Mouse (Mus musculus): ENCODE results near the gene Sphk2. TPM values are rescaled to one million over a fixed set of nuclear protein-coding genes. Genes with fewer than 3 reads are reported as not detected.

Gene Sphk2
- total RNA-seq, 2 experiments from 2014 or later, result 7.8 to 19.8 TPM

GRCm38 (mm10) chr7:45726419-45726818, 8.6 kb upstream of the Sphk2 start:
- no peak for ATAC-seq (replicated peaks; ENCODE audit: low FRiP score, low TSS enrichment, poor library complexity, severe bottlenecking)

- no peak for ATAC-seq (replicated peaks; ENCODE audit: low FRiP score, low TSS enrichment, poor library complexity, severe bottlenecking)
Measured at GRCm38 (mm10) chr7:45725713-45726112, 7.9 kb upstream of the Sphk2 start, which contains the start of gene Spaca4. Spaca4 (minus strand) TSS chr7:45725813.

GRCm38 (mm10) chr7:45725151-45725550, 7.3 kb upstream of the Sphk2 start:
- no peak for ATAC-seq (replicated peaks; ENCODE audit: low FRiP score, low TSS enrichment, poor library complexity, severe bottlenecking)

- no peak for ATAC-seq (replicated peaks; ENCODE audit: low FRiP score, low TSS enrichment, poor library complexity, severe bottlenecking)
Measured at GRCm38 (mm10) chr7:45723781-45724180, 6.0 kb upstream of the Sphk2 start.

GRCm38 (mm10) chr7:45723301-45723700, 5.5 kb upstream of the Sphk2 start:
- no peak for ATAC-seq (replicated peaks; ENCODE audit: low FRiP score, low TSS enrichment, poor library complexity, severe bottlenecking)

- no peak for ATAC-seq (replicated peaks; ENCODE audit: low FRiP score, low TSS enrichment, poor library complexity, severe bottlenecking)
Measured at GRCm38 (mm10) chr7:45722348-45722713, 4.5 kb upstream of the Sphk2 start.

GRCm38 (mm10) chr7:45721642-45722347, 4.0 kb upstream of the Sphk2 start:
- ATAC-seq (replicated peaks; ENCODE audit: low FRiP score, low TSS enrichment, poor library complexity, severe bottlenecking), result no peak

GRCm38 (mm10) chr7:45721234-45721571, 3.4 kb upstream of the Sphk2 start:
- ATAC-seq (replicated peaks; ENCODE audit: low FRiP score, low TSS enrichment, poor library complexity, severe bottlenecking), result no peak

GRCm38 (mm10) chr7:45720413-45721233, 2.8 kb upstream of the Sphk2 start, which contains the start of gene Fam83e:
Fam83e (plus strand) TSS chr7:45721212.
- no peak for ATAC-seq (replicated peaks; ENCODE audit: low FRiP score, low TSS enrichment, poor library complexity, severe bottlenecking)

- ATAC-seq (replicated peaks; ENCODE audit: low FRiP score, low TSS enrichment, poor library complexity, severe bottlenecking), result no peak
Measured at GRCm38 (mm10) chr7:45719738-45720412, 2.1 kb upstream of the Sphk2 start.

- ATAC-seq (replicated peaks; ENCODE audit: low FRiP score, low TSS enrichment, poor library complexity, severe bottlenecking), result no peak
Measured at GRCm38 (mm10) chr7:45719180-45719579, 1.4 kb upstream of the Sphk2 start.

GRCm38 (mm10) chr7:45718331-45718730, 529 bp upstream of the Sphk2 start:
- no peak for ATAC-seq (replicated peaks; ENCODE audit: low FRiP score, low TSS enrichment, poor library complexity, severe bottlenecking)

GRCm38 (mm10) chr7:45716952-45717917, 567 bp downstream of the Sphk2 start:
- peak; percentile 3 for ATAC-seq (replicated peaks; ENCODE audit: low FRiP score, low TSS enrichment, poor library complexity, severe bottlenecking)

- no peak for ATAC-seq (replicated peaks; ENCODE audit: low FRiP score, low TSS enrichment, poor library complexity, severe bottlenecking)
Measured at GRCm38 (mm10) chr7:45716460-45716857, 1.3 kb downstream of the Sphk2 start.

- no peak for ATAC-seq (replicated peaks; ENCODE audit: low FRiP score, low TSS enrichment, poor library complexity, severe bottlenecking)
Measured at GRCm38 (mm10) chr7:45715741-45716459, 1.9 kb downstream of the Sphk2 start.

GRCm38 (mm10) chr7:45715090-45715708, 2.6 kb downstream of the Sphk2 start, which contains the start of gene Rpl18:
Rpl18 (plus strand) TSS chr7:45715457.
- peak; percentile 81 for ATAC-seq (replicated peaks; ENCODE audit: low FRiP score, low TSS enrichment, poor library complexity, severe bottlenecking)

GRCm38 (mm10) chr7:45714630-45715089, 3.1 kb downstream of the Sphk2 start:
- peak; percentile 1 for ATAC-seq (replicated peaks; ENCODE audit: low FRiP score, low TSS enrichment, poor library complexity, severe bottlenecking)

Data from megakaryocyte-erythroid progenitor cell, adult 5-6 weeks (primary cell).